Mouse (Mus musculus) hindbrain, postnatal 0 days (tissue): Measurements from ENCODE around the gene Fancl. TPM values are rescaled to one million over a fixed set of nuclear protein-coding genes. Genes with fewer than 3 reads are reported as not detected.

Source experiments
- ATAC-seq: fragments of 200-750 bp; cut with Nextera tagmentation; 2 replicates; pipeline ENCODE4 v1.8.0; 2017; ENCODE audit warnings: mild to moderate bottlenecking, moderate TSS enrichment, moderate library complexity
- DNase-seq: peaks from one replicate; pipeline ENCODE4 v3.0.0-alpha.2; 2015; ENCODE audit warnings: low spot score
- H3K27ac ChIP-seq: fragments of 300-500 bp; sonication (generic); 2 replicates; pipeline ENCODE4 v1.5.1; 2014; ENCODE audit warnings: mild to moderate bottlenecking
- H3K27me3 ChIP-seq: fragments of 300-500 bp; sonication (generic); 2 replicates; pipeline ENCODE4 v1.6.1; 2014; ENCODE audit warnings: low read length, mixed read lengths; ENCODE audit not compliant: insufficient read depth
- H3K36me3 ChIP-seq: fragments of 300-500 bp; sonication (generic); 2 replicates; pipeline ENCODE4 v1.6.1; 2014; ENCODE audit warnings: low read length, mixed read lengths; ENCODE audit not compliant: insufficient read depth
- H3K4me1 ChIP-seq: fragments of 300-500 bp; sonication (generic); 2 replicates; pipeline ENCODE4 v1.6.1; 2014; ENCODE audit warnings: antibody characterized with exemption, low read length, mixed read lengths; ENCODE audit not compliant: insufficient read depth
- H3K4me2 ChIP-seq: fragments of 300-500 bp; sonication (generic); 2 replicates; pipeline ENCODE4 v1.6.1; 2014; ENCODE audit warnings: low read depth, mild to moderate bottlenecking, low read length, moderate library complexity, mixed read lengths
- H3K4me3 ChIP-seq: fragments of 300-500 bp; sonication (generic); 2 replicates; pipeline ENCODE4 v1.5.1; 2014; ENCODE audit warnings: low read length
- H3K9ac ChIP-seq: fragments of 300-500 bp; sonication (generic); replicated peaks from 2 replicates; pipeline ENCODE4 v1.6.1; 2014; ENCODE audit warnings: mild to moderate bottlenecking, low read length, moderate library complexity, mixed read lengths
- H3K9me3 ChIP-seq: fragments of 300-500 bp; sonication (generic); 2 replicates; pipeline ENCODE4 v1.6.1; 2016; ENCODE audit warnings: low read length, mixed read lengths
- CTCF ChIP-seq: IDR thresholded peaks from 2 replicates; pipeline ENCODE4 v1.5.1; 2016; ENCODE audit warnings: antibody characterized with exemption, control low read depth, low read depth
- WGBS: fragments of 180-500 bp; shearing (Covaris S2); extraction: QIAGEN DNeasy Blood & Tissue Kit; methylation state at CpG from one replicate; pipeline ENCODE4 v1.1.7; 2014; 5-methylcytosine and 5-hydroxymethylcytosine counted together
- polyA plus RNA-seq: library from polyadenylated mRNA; unstranded; fragments of >200 nt; fragmentation: Nextera tagmentation; extraction: Ambion mirVana; gene quantifications from 2 replicates; pipeline ENCODE4 v1.2.1, GENCODE M21; 2015
- total RNA-seq: library from RNA; depleted of rRNA; stranded (reverse); fragments of >200 nt; gene quantifications from 2 replicates; pipeline ENCODE4 v1.2.3, GENCODE M21; 2014

The Fancl gene
- total and polyA plus RNA-seq, 2 experiments from 2014 or later: 6.3 to 16.3 TPM

DNA sequence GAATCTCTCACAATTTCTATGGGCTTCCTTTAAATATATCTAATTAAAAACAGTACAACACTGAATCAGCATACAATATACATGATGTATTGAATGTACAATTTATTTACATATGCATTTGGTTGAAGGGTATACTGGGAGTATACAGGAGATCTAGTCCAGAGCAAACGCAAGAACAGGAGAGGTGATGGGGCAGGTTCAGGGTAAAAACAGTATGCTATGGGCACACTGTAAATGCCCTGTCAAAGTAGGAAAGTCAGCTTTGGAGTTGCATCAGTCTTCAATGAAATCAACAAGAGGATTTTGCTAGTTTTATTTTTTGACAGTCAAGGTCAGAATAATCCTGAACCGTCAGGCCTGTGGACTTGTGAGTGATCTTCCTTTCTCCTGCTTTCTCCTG lies 743 bp downstream of the Fancl start:
- WGBS: 55% methylated on average over 2 of the region's 2 CpGs
- Histone ChIP-seq H3K27ac (peak overlapping the region; percentile 88), H3K9ac (peak overlapping the region; percentile 71), H3K9me3 (no peaks in the 10 kb centered on the region), H3K4me2 (peak overlapping the region; percentile 71), H3K27me3 (no peaks in the 10 kb centered on the region), H3K4me1 (peaks cover 3% of the 10 kb centered on the region; the same call in 1 of the 2 replicates), H3K36me3 (no peaks in the 10 kb centered on the region), H3K4me3 (peak overlapping the region; percentile 74)
- DNase-seq (no peak), ATAC-seq (0 out of 2 replicates have a peak, but pooled peaks have one; percentile 1)
- TF ChIP-seq CTCF: no peak

DNA sequence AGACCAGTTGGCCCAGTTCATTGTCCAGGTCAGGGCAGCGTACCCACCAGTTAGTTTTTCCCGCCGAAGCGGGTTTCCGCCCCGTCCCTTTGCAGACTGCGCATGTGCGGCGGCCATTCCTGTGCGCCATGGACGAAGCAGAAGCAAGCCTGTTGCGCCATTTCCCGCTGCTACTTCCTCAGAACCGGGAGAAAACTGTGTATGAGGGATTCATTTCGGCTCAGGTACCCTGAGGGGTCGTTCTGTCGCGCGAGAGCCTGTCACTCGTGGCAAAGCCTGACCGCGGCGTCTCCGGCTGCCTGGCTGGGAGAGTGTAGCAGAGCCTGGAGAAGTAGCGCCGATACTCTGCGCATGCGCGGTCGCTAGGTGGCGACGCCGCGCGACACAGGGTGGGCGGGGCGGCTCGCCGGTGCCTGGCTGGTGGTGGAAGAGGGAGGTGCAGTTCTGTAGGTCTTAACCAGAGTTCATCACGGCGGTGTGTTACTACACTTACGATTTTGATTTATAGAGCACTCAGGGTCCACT lies 1.2 kb downstream of the Fancl start:
- ATAC-seq: peak; percentile 100
- no peaks in the 10 kb centered on the region for H3K27me3 ChIP-seq
- H3K36me3 ChIP-seq: no peaks in the 10 kb centered on the region
- peak; percentile 96 for DNase-seq
- TF ChIP-seq CTCF: peak; percentile 69
- WGBS: under 1% methylated on average over 42 of the region's 42 CpGs
- H3K4me3 ChIP-seq: peak overlapping the region; percentile 74
- H3K9ac ChIP-seq: peak overlapping the region; percentile 71
- H3K4me2 ChIP-seq: peak overlapping the region; percentile 71
- H3K27ac ChIP-seq: peak overlapping the region; percentile 88
- H3K4me1 ChIP-seq: peaks cover 3% of the 10 kb centered on the region; the same call in 1 of the 2 replicates
- H3K9me3 ChIP-seq: no peaks in the 10 kb centered on the region

DNA sequence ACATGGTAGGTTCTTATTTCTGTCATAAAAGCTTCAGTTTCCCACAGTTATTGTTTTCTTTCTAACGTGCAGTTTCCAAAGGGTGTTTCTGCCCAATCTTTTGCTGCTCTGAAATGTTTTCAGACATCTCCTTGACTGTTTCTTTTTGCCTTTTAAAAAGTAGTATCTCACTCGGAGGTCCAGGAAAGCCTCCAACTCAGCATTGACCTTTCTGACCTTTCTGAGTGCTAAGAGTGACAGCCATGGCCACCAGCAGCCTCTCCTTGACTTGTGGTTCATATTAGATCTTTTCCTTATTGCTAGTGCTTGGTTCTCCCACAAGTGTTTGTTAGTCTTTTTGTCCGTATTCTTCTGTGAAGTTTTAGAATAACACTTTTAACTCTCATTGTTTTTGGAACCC lies 9.6 kb downstream of the Fancl start:
- H3K9me3 ChIP-seq: no peaks in the 10 kb centered on the region
- H3K4me2 ChIP-seq: no peak overlapping the region
- no peak overlapping the region for H3K27ac ChIP-seq
- no peaks in the 10 kb centered on the region for H3K4me1 ChIP-seq
- H3K9ac ChIP-seq: no peak overlapping the region
- 45% methylated on average over 3 of the region's 3 CpGs for whole genome bisulfite sequencing
- no peak overlapping the region for H3K4me3 ChIP-seq
- H3K27me3 ChIP-seq: no peaks in the 10 kb centered on the region
- DNase-seq (no peak), ATAC-seq (no peak)
- H3K36me3 ChIP-seq: no peaks in the 10 kb centered on the region
- no peak for TF ChIP-seq CTCF

DNA sequence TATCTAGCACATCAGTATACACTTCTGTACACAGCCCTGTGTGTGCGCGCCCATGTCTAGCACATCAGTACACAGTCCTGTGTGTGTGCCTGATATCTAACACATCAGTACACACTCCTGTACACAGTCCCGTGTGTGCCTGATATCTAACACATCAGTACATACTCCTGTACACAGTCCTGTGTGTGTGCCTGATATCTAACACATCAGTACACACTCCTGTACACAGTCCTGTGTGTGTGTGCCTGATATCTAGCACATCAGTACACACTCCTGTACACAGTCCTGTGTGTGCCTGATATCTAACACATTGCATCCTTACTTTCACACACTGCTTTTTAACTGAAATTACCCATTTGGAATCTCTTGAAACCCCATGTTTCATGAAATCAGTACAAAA lies 27.0 kb downstream of the Fancl start:
- 96% methylated on average over 3 of the region's 3 CpGs for WGBS
- H3K36me3 ChIP-seq: no peaks in the 10 kb centered on the region
- no peak overlapping the region for H3K4me3 ChIP-seq
- no peaks in the 10 kb centered on the region for H3K9me3 ChIP-seq
- TF ChIP-seq CTCF: no peak
- H3K27me3 ChIP-seq: no peaks in the 10 kb centered on the region
- no peak overlapping the region for H3K9ac ChIP-seq
- no peak overlapping the region for H3K27ac ChIP-seq
- DNase-seq (no peak), ATAC-seq (no peak)
- no peaks in the 10 kb centered on the region for H3K4me1 ChIP-seq
- no peak overlapping the region for H3K4me2 ChIP-seq

DNA sequence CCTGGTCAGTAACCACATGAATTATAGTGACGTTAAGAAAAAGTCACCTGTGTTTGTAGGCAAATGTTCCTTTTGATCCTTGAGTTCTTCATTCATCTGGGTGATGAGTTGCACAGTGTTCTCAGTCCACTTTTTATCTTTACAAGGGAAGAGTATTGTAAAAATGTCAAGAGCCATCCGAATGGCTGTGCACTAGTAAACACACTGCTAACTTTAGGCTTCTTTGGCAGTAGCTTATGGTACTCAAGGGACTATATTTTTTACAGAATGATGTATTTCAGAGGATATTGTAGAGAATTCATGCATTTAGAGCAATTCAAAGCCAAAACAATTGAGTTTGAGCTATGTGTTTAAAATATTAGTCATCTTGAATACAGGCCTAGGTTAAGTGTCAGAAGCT lies 35.5 kb downstream of the Fancl start:
- Histone ChIP-seq H3K9ac (no peak overlapping the region), H3K4me2 (no peak overlapping the region), H3K4me1 (no peaks in the 10 kb centered on the region), H3K36me3 (no peaks in the 10 kb centered on the region), H3K27me3 (no peaks in the 10 kb centered on the region), H3K4me3 (no peak overlapping the region), H3K9me3 (no peaks in the 10 kb centered on the region), H3K27ac (no peak overlapping the region)
- no peak for TF ChIP-seq CTCF
- ATAC-seq: no peak
- WGBS: 88% methylated on average over 2 of the region's 2 CpGs
- no peak for DNase-seq

DNA sequence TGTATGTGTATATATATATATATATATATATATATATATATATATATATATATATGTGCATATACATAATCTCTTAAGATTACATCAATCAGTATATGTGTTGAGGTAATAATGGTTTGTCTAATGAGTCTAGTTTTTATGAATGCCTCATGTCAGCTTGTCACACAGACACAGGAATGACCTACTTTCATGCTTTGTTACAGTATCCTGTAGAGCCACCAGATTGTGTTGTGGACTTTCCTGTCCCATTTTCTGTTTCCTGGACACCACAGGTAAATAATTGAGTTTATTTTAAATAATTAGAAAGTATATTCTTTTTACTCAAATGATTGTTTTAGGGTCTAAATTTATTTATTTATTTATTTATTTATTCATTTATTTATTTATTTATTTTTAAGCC lies 48.3 kb downstream of the Fancl start:
- DNase-seq: no peak
- Histone ChIP-seq H3K27ac (no peak overlapping the region), H3K9ac (no peak overlapping the region), H3K4me2 (no peak overlapping the region), H3K4me1 (no peaks in the 10 kb centered on the region), H3K4me3 (no peak overlapping the region), H3K9me3 (no peaks in the 10 kb centered on the region), H3K27me3 (no peaks in the 10 kb centered on the region), H3K36me3 (no peaks in the 10 kb centered on the region)
- no peak for ATAC-seq
- TF ChIP-seq CTCF: no peak

DNA sequence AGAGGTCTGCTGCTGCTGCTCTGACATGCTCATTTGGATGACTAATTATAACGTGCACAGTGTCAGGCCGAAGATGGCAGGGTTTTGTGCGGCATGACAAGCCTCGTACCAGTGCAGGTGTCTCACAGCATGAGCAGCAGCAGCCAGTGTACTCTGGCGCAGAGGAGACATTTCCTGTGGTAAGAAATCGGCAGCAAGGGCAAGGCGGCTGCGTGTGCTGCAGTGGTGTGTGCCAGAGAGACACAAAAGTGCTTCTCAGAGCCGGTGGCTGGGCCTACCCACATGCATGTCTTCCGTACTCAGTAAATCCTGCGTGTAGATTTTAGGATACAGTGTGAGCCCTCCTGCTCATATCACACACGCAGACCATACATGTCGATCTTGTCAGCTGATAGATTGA lies 51.9 kb downstream of the Fancl start:
- ATAC-seq: peak; percentile 79

More for the DNA sequence above, 51.9 kb downstream of the Fancl start:
- DNase-seq: peak; percentile 63
- H3K4me3 ChIP-seq: no peak overlapping the region
- peak overlapping the region; percentile 21; the same call in 1 of the 2 replicates for H3K4me2 ChIP-seq
- 46% methylated on average over 13 of the region's 13 CpGs for WGBS
- no peaks in the 10 kb centered on the region for H3K36me3 ChIP-seq
- no peak for TF ChIP-seq CTCF
- no peaks in the 10 kb centered on the region for H3K9me3 ChIP-seq
- H3K4me1 ChIP-seq: no peaks in the 10 kb centered on the region
- no peak overlapping the region for H3K9ac ChIP-seq
- H3K27ac ChIP-seq: peak overlapping the region; percentile 54; the same call in 1 of the 2 replicates
- no peaks in the 10 kb centered on the region for H3K27me3 ChIP-seq
